Mouse (Mus musculus): Measurements from ENCODE around the gene Nfkb1.

Gene Nfkb1

GRCm38 (mm10) chr3:135628706-135629169, 62.6 kb downstream of the Nfkb1 start:
- no peak for DNase-seq

- DNase-seq: no peak
Measured at GRCm38 (mm10) chr3:135628000-135628705, 63.2 kb downstream of the Nfkb1 start.

- DNase-seq: no peak
Measured at GRCm38 (mm10) chr3:135625290-135625689, 66.1 kb downstream of the Nfkb1 start.

GRCm38 (mm10) chr3:135616730-135617129, 74.6 kb downstream of the Nfkb1 start:
- no peak for DNase-seq

GRCm38 (mm10) chr3:135614376-135614775, 77.0 kb downstream of the Nfkb1 start:
- no peak for DNase-seq

- peak; percentile 26 for DNase-seq
Measured at GRCm38 (mm10) chr3:135610221-135610620, 81.1 kb downstream of the Nfkb1 start.

- no peak for DNase-seq
Measured at GRCm38 (mm10) chr3:135607660-135608473, 83.5 kb downstream of the Nfkb1 start.

GRCm38 (mm10) chr3:135607021-135607420, 84.3 kb downstream of the Nfkb1 start:
- DNase-seq: no peak

- DNase-seq: no peak
Measured at GRCm38 (mm10) chr3:135606592-135606991, 84.8 kb downstream of the Nfkb1 start.

- no peak for DNase-seq
Measured at GRCm38 (mm10) chr3:135605474-135605873, 85.9 kb downstream of the Nfkb1 start.

GRCm38 (mm10) chr3:135604626-135605417, 86.5 kb downstream of the Nfkb1 start:
- DNase-seq: no peak

- DNase-seq: no peak
Measured at GRCm38 (mm10) chr3:135602731-135603130, 88.6 kb downstream of the Nfkb1 start.

- DNase-seq: no peak
Measured at GRCm38 (mm10) chr3:135598355-135598754, 93.0 kb downstream of the Nfkb1 start.

GRCm38 (mm10) chr3:135597014-135597413, 94.3 kb downstream of the Nfkb1 start:
- DNase-seq: no peak

GRCm38 (mm10) chr3:135594238-135594917, 97.0 kb downstream of the Nfkb1 start:
- no peak for DNase-seq

GRCm38 (mm10) chr3:135592011-135592410, 99.3 kb downstream of the Nfkb1 start:
- DNase-seq: no peak

GRCm38 (mm10) chr3:135591376-135591775, 100.0 kb downstream of the Nfkb1 start:
- no peak for DNase-seq

- DNase-seq: no peak
Measured at GRCm38 (mm10) chr3:135590471-135590870, 100.9 kb downstream of the Nfkb1 start.

GRCm38 (mm10) chr3:135586471-135586880, 104.9 kb downstream of the Nfkb1 start:
- DNase-seq: no peak

- DNase-seq: no peak
Measured at GRCm38 (mm10) chr3:135586060-135586459, 105.3 kb downstream of the Nfkb1 start.

GRCm38 (mm10) chr3:135585482-135585881, 105.9 kb downstream of the Nfkb1 start:
- DNase-seq: no peak

- no peak for DNase-seq
Measured at GRCm38 (mm10) chr3:135582246-135582645, 109.1 kb downstream of the Nfkb1 start.

All from right cerebral cortex, postnatal 4 days (tissue).